Mouse (Mus musculus) midbrain, embryonic 10.5 days (tissue): Measurements from ENCODE around the gene Cuta. TPM values are rescaled to one million over a fixed set of nuclear protein-coding genes. Genes with fewer than 3 reads are reported as not detected.

Source experiments
- DNase-seq: peaks from one replicate; pipeline ENCODE4 v3.0.0-alpha.2; 2017; ENCODE audit warnings: low spot score
- H3K27ac ChIP-seq: fragments of 300-500 bp; sonication (generic); replicated peaks from 2 replicates; pipeline ENCODE4 v1.5.1; 2016; ENCODE audit warnings: mild to moderate bottlenecking
- H3K27me3 ChIP-seq: fragments of 300-500 bp; sonication (generic); 2 replicates; pipeline ENCODE4 v1.6.1; 2016; ENCODE audit warnings: low read depth, mild to moderate bottlenecking; ENCODE audit not compliant: poor library complexity, severe bottlenecking
- H3K36me3 ChIP-seq: fragments of 300-500 bp; sonication (generic); 2 replicates; pipeline ENCODE4 v1.6.1; 2016; ENCODE audit warnings: mild to moderate bottlenecking, moderate library complexity
- H3K4me1 ChIP-seq: fragments of 300-500 bp; sonication (generic); 2 replicates; pipeline ENCODE4 v1.6.1; 2016
- H3K4me3 ChIP-seq: fragments of 300-500 bp; sonication (generic); 2 replicates; pipeline ENCODE4 v1.5.1; 2016; ENCODE audit warnings: mild to moderate bottlenecking, moderate library complexity
- H3K9me3 ChIP-seq: fragments of 300-500 bp; sonication (generic); replicated peaks from 2 replicates; pipeline ENCODE4 v1.6.1; 2016; ENCODE audit warnings: mild to moderate bottlenecking
- WGBS: fragments of 180-500 bp; shearing (Covaris S2); methylation state at CpG from one replicate; pipeline ENCODE4 v1.1.7; 2016; 5-methylcytosine and 5-hydroxymethylcytosine counted together
- microRNA-seq: library from miRNA; unstranded; fragments of <30 nt; microRNA quantifications from one replicate; pipeline ENCODE4, GENCODE M21; 2017
- polyA plus RNA-seq: library from polyadenylated mRNA; unstranded; fragments of >200 nt; fragmentation: Nextera tagmentation; extraction: Ambion mirVana; gene quantifications from 2 replicates; pipeline ENCODE4 v1.2.1, GENCODE M21; 2016

Gene Cuta
- polyA plus RNA-seq, 1 experiment from 2014 or later = 179 TPM

DNA sequence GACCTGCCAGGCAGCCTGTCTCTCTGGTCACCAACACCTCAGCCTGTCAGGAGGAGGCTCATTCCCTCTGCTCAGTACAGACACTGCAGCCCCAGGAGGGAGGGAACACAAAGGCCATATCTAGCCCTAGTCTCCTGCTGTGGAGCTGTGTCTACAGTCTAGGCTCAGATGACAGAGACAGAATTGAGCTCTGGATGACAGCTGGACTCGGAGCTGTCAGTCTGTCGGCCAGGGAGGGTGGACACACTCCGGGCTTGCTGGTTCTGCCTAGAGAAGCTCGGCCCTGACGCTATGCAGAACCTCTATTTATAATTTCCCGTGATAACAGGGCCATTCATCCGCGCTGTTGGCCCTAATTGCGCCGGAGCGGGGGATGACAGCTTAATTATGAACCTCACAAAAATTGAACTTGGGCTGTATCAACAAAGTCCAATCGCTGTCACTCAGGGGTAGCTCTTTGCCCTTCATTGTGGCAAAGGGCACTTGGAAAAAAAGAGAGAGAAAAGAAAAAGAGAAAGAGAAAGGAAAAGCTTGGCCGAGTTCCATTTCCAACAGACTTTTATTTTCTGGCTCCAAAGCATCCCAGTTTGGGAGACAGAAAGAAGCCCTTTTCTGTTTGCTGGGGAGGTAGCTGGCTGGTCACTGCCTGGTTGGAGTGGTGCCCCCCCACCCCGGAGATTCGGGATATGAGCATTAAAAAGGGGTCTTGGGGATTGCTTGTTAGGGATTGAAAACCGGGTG is 46.6 kb downstream of the Cuta start:
- WGBS = 68% methylated on average over 16 of the region's 16 CpGs
- peaks cover 12% of the 10 kb centered on the region for H3K4me1 ChIP-seq
- H3K4me3 ChIP-seq = no peak overlapping the region
- peak overlapping the region; percentile 17; the same call in 1 of the 2 replicates for H3K27ac ChIP-seq
- no peak for DNase-seq
- no peaks in the 10 kb centered on the region for H3K36me3 ChIP-seq
- H3K27me3 ChIP-seq = peaks cover 7% of the 10 kb centered on the region
- no peaks in the 10 kb centered on the region for H3K9me3 ChIP-seq

DNA sequence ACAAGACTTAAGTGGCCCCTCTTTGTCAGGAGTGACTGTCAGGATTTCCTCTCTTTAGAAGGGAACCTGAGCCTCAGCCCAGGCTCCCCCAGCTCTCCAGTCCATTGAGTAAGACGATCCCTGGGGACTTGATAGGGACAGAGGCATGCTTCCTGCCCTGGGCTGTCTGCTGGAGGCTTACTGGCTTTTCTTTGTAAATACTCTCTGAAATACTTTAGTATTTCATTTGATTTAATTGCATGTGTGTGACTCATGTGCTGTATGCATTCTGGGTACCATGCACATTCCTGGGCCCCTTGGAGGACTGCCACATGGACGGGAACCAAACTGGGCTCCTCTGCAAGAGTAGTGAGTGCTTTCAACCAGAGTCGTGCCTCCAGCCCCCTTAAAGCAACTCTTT is 51.4 kb downstream of the Cuta start:
- peaks cover 38% of the 10 kb centered on the region for H3K27me3 ChIP-seq
- H3K4me1 ChIP-seq = peaks cover 28% of the 10 kb centered on the region
- 41% methylated on average over 3 of the region's 3 CpGs for WGBS
- H3K4me3 ChIP-seq = no peak overlapping the region
- no peak overlapping the region for H3K27ac ChIP-seq
- H3K9me3 ChIP-seq = no peaks in the 10 kb centered on the region
- no peaks in the 10 kb centered on the region for H3K36me3 ChIP-seq
- no peak for DNase-seq

DNA sequence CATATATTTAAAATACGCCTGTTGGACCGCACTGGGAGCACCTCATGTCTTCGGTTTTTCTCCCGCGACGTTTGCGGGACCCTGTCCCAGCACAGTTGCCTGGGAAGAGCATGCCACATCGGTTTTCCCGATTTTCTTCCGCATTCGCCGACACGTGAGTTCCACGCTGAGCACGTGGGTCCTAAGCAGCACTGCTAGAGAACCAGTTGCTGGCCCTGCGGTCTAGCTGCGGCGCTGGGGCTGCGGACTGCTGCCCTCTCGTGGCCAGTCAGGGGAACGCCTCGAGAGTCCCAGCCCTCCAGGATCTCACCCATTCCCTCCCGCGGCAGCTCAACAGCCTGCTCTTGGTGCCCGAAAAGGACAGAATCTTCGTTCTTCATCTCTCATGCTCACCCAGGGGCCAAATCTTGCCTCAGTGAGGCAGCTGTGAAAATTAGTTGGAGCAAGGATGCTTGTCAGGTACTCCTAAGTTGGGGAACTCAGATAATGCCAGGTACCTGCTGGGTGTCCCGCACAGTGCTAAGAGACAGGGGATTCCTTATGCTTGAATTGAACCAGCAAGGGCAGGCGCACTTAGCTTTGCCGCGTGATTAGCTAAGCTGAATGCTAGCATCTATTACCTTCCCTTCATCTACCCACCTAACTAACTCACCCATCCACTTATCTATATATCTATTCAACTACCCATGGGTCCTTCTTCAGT is 53.2 kb downstream of the Cuta start:
- WGBS = 11% methylated on average over 30 of the region's 30 CpGs
- H3K36me3 ChIP-seq = no peaks in the 10 kb centered on the region
- peaks cover 38% of the 10 kb centered on the region for H3K27me3 ChIP-seq
- no peak overlapping the region for H3K27ac ChIP-seq
- peaks cover 22% of the 10 kb centered on the region for H3K4me1 ChIP-seq
- DNase-seq = peak; percentile 85
- no peaks in the 10 kb centered on the region for H3K9me3 ChIP-seq
- peak overlapping the region; percentile 46 for H3K4me3 ChIP-seq

DNA sequence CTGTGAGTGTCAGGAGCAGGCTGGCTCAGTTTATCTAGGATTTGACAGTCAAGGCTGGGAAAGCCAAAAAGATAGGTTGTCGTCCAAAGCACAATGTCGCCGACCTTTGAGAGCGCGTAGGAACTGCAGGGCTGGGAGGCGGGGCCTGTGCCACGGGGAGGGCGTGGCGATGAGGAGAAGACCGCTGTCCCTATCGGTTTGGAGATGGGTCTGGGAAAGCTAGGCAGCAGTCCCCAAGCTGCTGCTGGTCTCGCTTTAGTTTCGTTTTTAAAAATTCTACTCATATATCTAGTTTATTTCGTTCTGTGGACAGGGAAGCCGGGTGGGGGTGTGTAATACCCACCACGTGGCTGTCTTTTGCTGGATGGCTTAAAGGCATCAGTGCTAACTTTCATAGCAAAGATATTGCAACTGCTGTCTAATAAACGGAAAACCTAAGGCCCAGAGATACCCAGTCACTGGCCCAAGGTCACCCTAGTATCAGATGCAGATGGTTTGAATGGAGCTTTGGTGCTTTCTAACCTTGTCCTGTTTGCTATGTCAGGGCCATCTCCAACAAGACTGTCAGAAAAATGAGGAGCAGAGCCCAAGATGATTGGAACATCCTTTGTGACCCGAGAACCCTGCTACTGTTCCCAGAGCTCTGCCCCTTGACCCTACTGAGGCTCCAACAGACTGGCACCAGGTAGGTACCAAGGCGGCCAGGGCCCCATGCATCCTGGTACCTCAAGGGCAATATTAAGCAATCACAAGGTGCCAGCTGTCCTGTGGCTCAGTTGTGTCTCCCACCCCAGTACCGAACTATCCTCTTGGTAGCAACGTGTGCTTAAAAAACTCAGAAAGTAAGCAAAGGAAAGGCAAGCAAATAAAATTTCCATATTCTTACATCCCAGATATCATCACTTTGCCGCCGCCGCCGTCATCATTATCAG is 54.1 kb downstream of the Cuta start:
- peak; percentile 75 for DNase-seq
- peak overlapping the region; percentile 46 for H3K4me3 ChIP-seq
- H3K36me3 ChIP-seq = no peaks in the 10 kb centered on the region
- H3K4me1 ChIP-seq = peaks cover 22% of the 10 kb centered on the region
- H3K27ac ChIP-seq = no peak overlapping the region
- H3K27me3 ChIP-seq = peaks cover 38% of the 10 kb centered on the region
- no peaks in the 10 kb centered on the region for H3K9me3 ChIP-seq
- 24% methylated on average over 25 of the region's 25 CpGs for WGBS

Small RNA genes lying within 50 kb of the gene (microRNA-seq; reads per million reads assigned to microRNA genes)
- not detected for gene Gm27775
- gene Mir3083 = not detected
- gene Mir6968 = not detected

Other genes starting within 250 kb of the Cuta start
- gene Crebrf, start 223.9 kb downstream of the Cuta start, polyA plus RNA-seq = 3.5 and 3.8 TPM in 2 replicates
- 46.4 and 48.9 TPM in 2 replicates for gene Bnip1, start 158.5 kb downstream of the Cuta start, polyA plus RNA-seq
- gene Nkx2-5, start 94.6 kb downstream of the Cuta start, polyA plus RNA-seq = not detected in 2 replicates
- 10.6 and 12.1 TPM in 2 replicates for gene Kifc5b, start 22.5 kb downstream of the Cuta start, polyA plus RNA-seq
- 3.1 and 4.7 TPM in 2 replicates for gene Phf1, start 6.5 kb downstream of the Cuta start, polyA plus RNA-seq
- 1.5 TPM in 2 replicates for gene Syngap1, start 1.7 kb upstream of the Cuta start, polyA plus RNA-seq
- gene Zbtb9, start 33.6 kb upstream of the Cuta start, polyA plus RNA-seq = 18.6 and 18.8 TPM in 2 replicates
- 2.8 and 3.4 TPM in 2 replicates for gene Bak1, start 89.4 kb upstream of the Cuta start, polyA plus RNA-seq
- gene Itpr3, start 117.7 kb upstream of the Cuta start, polyA plus RNA-seq = 1.0 and 1.3 TPM in 2 replicates
- gene Uqcc2, start 194.3 kb upstream of the Cuta start, polyA plus RNA-seq = 404 and 411 TPM in 2 replicates
- 0.29 TPM in 1 of 2 replicates, not detected in the other for gene Ip6k3, start 228.2 kb upstream of the Cuta start, polyA plus RNA-seq